Mouse (Mus musculus): Measurements from ENCODE around the gene Armcx6.

DNA sequence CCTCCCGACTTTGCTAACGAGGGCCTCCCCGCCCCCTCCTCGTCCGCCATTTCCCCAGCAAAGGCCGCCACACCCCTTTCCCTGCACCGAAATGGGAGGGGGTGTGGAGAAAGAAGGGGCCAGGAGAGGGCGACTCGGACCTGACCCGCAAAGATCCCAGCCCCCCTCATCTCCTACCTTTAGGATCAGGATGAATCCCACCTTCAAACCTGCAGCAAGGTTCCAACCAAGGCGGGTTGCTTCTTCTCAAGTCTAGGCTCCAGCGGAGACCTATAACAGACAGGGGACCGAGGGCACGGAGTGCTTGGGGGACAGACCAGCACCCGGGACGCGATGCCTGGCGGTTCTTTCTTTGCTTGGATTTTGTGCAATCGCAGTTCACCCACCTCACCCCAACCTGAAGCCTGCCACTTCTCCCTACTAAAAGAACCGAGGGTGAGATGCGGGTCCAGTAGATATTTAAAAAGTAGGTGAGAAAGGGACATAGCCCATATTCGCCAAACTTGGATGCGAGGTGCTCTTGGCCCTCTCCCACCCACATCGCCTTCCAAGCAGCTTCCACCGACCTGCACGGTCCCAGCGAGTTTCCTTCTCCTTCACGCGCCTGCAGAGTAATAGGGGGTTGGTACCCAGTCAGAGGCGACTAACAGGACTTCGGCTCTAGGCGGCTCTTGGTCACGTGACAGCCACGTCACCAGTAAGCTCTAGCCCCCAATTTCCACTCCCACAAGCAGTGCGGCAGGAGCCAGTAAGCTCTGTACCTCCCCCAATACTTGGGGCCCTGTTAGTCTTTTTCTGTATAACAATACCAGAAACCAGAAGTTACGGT is at the start of gene Armcx6:
- TF ChIP-seq POLR2A (IDR thresholded peaks at IDR 0.05; ENCODE audit: borderline replicate concordance, extremely low read depth, low read depth, low read length) (no peak), CTCF (IDR thresholded peaks at IDR 0.05; ENCODE audit: insufficient read depth, low read length) (no peak)

Measured in lung, adult 2 months (tissue).